Mouse (Mus musculus) liver, postnatal 0 days (tissue): Measurements from ENCODE around the gene Ugt1a8. TPM values are rescaled to one million over a fixed set of nuclear protein-coding genes. Genes with fewer than 3 reads are reported as not detected.
A peak's percentile ranks its signal among the peaks of the same experiment; 100 is the strongest.

Source experiments
- ATAC-seq: fragments of 200-750 bp; cut with Nextera tagmentation; 2 replicates; pipeline ENCODE4 v1.8.0; 2017; ENCODE audit warnings: mild to moderate bottlenecking, moderate library complexity
- DNase-seq: peaks from one replicate; pipeline ENCODE4 v3.0.0-alpha.2; 2016
- H3K27ac ChIP-seq: fragments of 300-500 bp; sonication (generic); 2 replicates; pipeline ENCODE4 v1.5.1; 2014; ENCODE audit warnings: antibody characterized with exemption, moderate library complexity, mild to moderate bottlenecking, low read depth
- H3K27me3 ChIP-seq: fragments of 300-500 bp; sonication (generic); 2 replicates; pipeline ENCODE4 v1.6.1; 2014; ENCODE audit warnings: low read length, control low read depth, mixed read lengths; ENCODE audit not compliant: insufficient read depth
- H3K36me3 ChIP-seq: fragments of 300-500 bp; sonication (generic); replicated peaks from 2 replicates; pipeline ENCODE4 v1.6.1; 2014; ENCODE audit warnings: mild to moderate bottlenecking, control low read depth, low read length, moderate library complexity, mixed read lengths; ENCODE audit not compliant: insufficient read depth
- H3K4me1 ChIP-seq: fragments of 300-500 bp; sonication (generic); 2 replicates; pipeline ENCODE4 v1.6.1; 2014; ENCODE audit warnings: antibody characterized with exemption, mild to moderate bottlenecking, control low read depth; ENCODE audit not compliant: insufficient read depth
- H3K4me2 ChIP-seq: fragments of 300-500 bp; sonication (generic); 2 replicates; pipeline ENCODE4 v1.6.1; 2014; ENCODE audit warnings: low read depth, mild to moderate bottlenecking, low read length, moderate library complexity, mixed read lengths
- H3K4me3 ChIP-seq: fragments of 300-500 bp; sonication (generic); 2 replicates; pipeline ENCODE4 v1.5.1; 2014; ENCODE audit warnings: low read depth, low read length
- H3K9ac ChIP-seq: fragments of 300-500 bp; sonication (generic); replicated peaks from 2 replicates; pipeline ENCODE4 v1.6.1; 2014; ENCODE audit warnings: mild to moderate bottlenecking, moderate library complexity
- H3K9me3 ChIP-seq: fragments of 300-500 bp; sonication (generic); 2 replicates; pipeline ENCODE4 v1.6.1; 2016; ENCODE audit warnings: mild to moderate bottlenecking, control low read depth, low read length, mixed read lengths
- CTCF ChIP-seq: sonication (generic); IDR thresholded peaks from 2 replicates; pipeline ENCODE4 v1.5.1; 2016; ENCODE audit warnings: antibody characterized with exemption, low read depth
- EP300 ChIP-seq: IDR thresholded peaks from 2 replicates; pipeline ENCODE4 v1.6.1; 2016; ENCODE audit warnings: antibody characterized with exemption, low read depth, mild to moderate bottlenecking
- WGBS: fragments of 180-500 bp; shearing (Covaris S2); extraction: QIAGEN DNeasy Blood & Tissue Kit; methylation state at CpG from one replicate; pipeline ENCODE4 v1.1.7; 2014; ENCODE audit not compliant: insufficient replicate concordance; 5-methylcytosine and 5-hydroxymethylcytosine counted together
- polyA plus RNA-seq: library from polyadenylated mRNA; unstranded; fragments of >200 nt; fragmentation: Nextera tagmentation; extraction: Ambion mirVana; gene quantifications from 2 replicates; pipeline ENCODE4 v1.2.1, GENCODE M21; 2015

The Ugt1a8 gene
- polyA plus RNA-seq, 1 experiment from 2014 or later = not detected

- H3K36me3 ChIP-seq = no peaks in the 10 kb centered on the region
- DNase-seq (no peak), ATAC-seq (no peak)
- WGBS = 52% methylated on average over 2 of the region's 2 CpGs
- no peaks in the 10 kb centered on the region for H3K27me3 ChIP-seq
- H3K4me3 ChIP-seq = no peak overlapping the region
- H3K9ac ChIP-seq = no peak overlapping the region
- peaks cover 46% of the 10 kb centered on the region for H3K9me3 ChIP-seq
- no peak overlapping the region for H3K27ac ChIP-seq
- no peak for TF ChIP-seq EP300
- no peak for TF ChIP-seq CTCF
- no peak overlapping the region for H3K4me2 ChIP-seq
- H3K4me1 ChIP-seq = no peaks in the 10 kb centered on the region
Measured at GRCm38 (mm10) chr1:88216551-88216950, 128.9 kb downstream of the Ugt1a8 start.

GRCm38 (mm10) chr1:88217144-88217543 is 129.5 kb downstream of the Ugt1a8 start:
- ATAC-seq (no peak), DNase-seq (no peak)
- WGBS = 54% methylated on average over 2 of the region's 2 CpGs
- Histone ChIP-seq H3K9ac (no peak overlapping the region), H3K4me3 (no peak overlapping the region), H3K4me2 (no peak overlapping the region), H3K27ac (no peak overlapping the region), H3K27me3 (no peaks in the 10 kb centered on the region), H3K4me1 (no peaks in the 10 kb centered on the region), H3K36me3 (no peaks in the 10 kb centered on the region), H3K9me3 (peaks cover 43% of the 10 kb centered on the region)
- TF ChIP-seq EP300 = no peak
- TF ChIP-seq CTCF = no peak

GRCm38 (mm10) chr1:88217576-88217975 is 130.0 kb downstream of the Ugt1a8 start:
- ATAC-seq (no peak), DNase-seq (no peak)
- TF ChIP-seq CTCF = no peak
- TF ChIP-seq EP300 = no peak
- Histone ChIP-seq H3K36me3 (no peaks in the 10 kb centered on the region), H3K4me1 (no peaks in the 10 kb centered on the region), H3K27ac (no peak overlapping the region), H3K9me3 (peaks cover 44% of the 10 kb centered on the region), H3K27me3 (no peaks in the 10 kb centered on the region), H3K4me2 (no peak overlapping the region), H3K4me3 (no peak overlapping the region), H3K9ac (no peak overlapping the region)
- WGBS = 37% methylated on average over 3 of the region's 3 CpGs

GRCm38 (mm10) chr1:88218051-88218450 is 130.4 kb downstream of the Ugt1a8 start:
- Histone ChIP-seq H3K27me3 (no peaks in the 10 kb centered on the region), H3K27ac (no peak overlapping the region), H3K9ac (no peak overlapping the region), H3K9me3 (peaks cover 39% of the 10 kb centered on the region), H3K36me3 (no peaks in the 10 kb centered on the region), H3K4me1 (no peaks in the 10 kb centered on the region), H3K4me3 (no peak overlapping the region), H3K4me2 (no peak overlapping the region)
- TF ChIP-seq CTCF (no peak), EP300 (no peak)
- WGBS = 68% methylated on average over 9 of the region's 9 CpGs
- DNase-seq (peak; percentile 47), ATAC-seq (no peak)

GRCm38 (mm10) chr1:88218591-88218990 is 131.0 kb downstream of the Ugt1a8 start:
- TF ChIP-seq CTCF (no peak), EP300 (no peak)
- Histone ChIP-seq H3K9ac (no peak overlapping the region), H3K9me3 (peaks cover 34% of the 10 kb centered on the region), H3K27ac (no peak overlapping the region), H3K4me3 (no peak overlapping the region), H3K27me3 (no peaks in the 10 kb centered on the region), H3K4me2 (no peak overlapping the region), H3K4me1 (no peaks in the 10 kb centered on the region), H3K36me3 (no peaks in the 10 kb centered on the region)
- WGBS = 46% methylated on average over 4 of the region's 4 CpGs
- DNase-seq = no peak
- ATAC-seq = no peak

GRCm38 (mm10) chr1:88219054-88219453 is 131.4 kb downstream of the Ugt1a8 start:
- Histone ChIP-seq H3K9ac (no peak overlapping the region), H3K9me3 (peaks cover 30% of the 10 kb centered on the region), H3K4me2 (no peak overlapping the region), H3K27ac (no peak overlapping the region), H3K4me1 (no peaks in the 10 kb centered on the region), H3K27me3 (no peaks in the 10 kb centered on the region), H3K36me3 (no peaks in the 10 kb centered on the region), H3K4me3 (no peak overlapping the region)
- DNase-seq (no peak), ATAC-seq (no peak)
- TF ChIP-seq EP300 (no peak), CTCF (no peak)
- WGBS = 13% methylated on average over 1 of the region's 1 CpGs

- Histone ChIP-seq H3K4me2 (no peak overlapping the region), H3K27me3 (no peaks in the 10 kb centered on the region), H3K9ac (no peak overlapping the region), H3K36me3 (no peaks in the 10 kb centered on the region), H3K27ac (no peak overlapping the region), H3K4me3 (no peak overlapping the region), H3K9me3 (peaks cover 20% of the 10 kb centered on the region), H3K4me1 (no peaks in the 10 kb centered on the region)
- no peak for TF ChIP-seq CTCF
- no peak for TF ChIP-seq EP300
- ATAC-seq (no peak), DNase-seq (no peak)
Measured at GRCm38 (mm10) chr1:88220336-88220735, 132.7 kb downstream of the Ugt1a8 start.
